Mouse (Mus musculus): ENCODE data around the gene Rrp12.

Gene Rrp12

DNA sequence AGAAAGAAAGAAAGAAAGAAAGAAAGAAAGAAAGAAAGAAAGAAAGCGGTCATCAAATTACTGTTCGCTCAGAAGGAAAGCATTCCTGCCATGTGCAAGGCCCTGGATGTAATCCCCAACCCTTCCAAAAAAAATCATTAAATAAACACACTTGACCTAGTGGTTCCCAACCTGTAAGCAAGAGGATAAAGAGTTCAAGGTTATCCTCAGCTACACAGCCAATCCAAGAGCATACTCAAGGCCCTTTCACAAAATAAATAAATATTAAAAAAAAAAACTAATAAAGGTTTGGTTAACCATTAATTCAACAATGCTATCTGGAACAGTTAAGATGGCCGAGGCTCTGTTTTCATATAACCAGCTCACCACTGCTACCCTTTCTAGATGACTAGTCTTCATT is 67.0 kb downstream of the Rrp12 start:
- no peak for DNase-seq

DNA sequence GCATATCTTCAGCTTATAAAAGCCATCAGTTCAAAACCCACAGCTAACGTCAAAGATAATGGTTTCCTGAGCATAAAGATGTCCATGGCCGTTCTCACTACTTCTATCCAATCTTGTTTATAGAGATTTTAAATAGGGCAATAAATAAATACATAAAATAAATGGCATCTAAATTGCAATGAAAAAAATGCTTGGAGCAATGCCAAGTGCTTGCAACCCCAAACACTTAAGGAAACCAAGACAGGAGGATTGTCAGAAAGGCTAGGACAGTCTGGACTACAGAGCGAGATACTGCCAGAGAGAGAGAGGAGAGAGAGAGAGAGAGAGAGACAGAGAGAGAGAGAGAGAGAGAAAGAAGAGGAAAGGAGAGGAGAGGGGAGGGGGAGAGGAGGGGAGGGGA is 69.4 kb downstream of the Rrp12 start:
- DNase-seq = no peak

DNA sequence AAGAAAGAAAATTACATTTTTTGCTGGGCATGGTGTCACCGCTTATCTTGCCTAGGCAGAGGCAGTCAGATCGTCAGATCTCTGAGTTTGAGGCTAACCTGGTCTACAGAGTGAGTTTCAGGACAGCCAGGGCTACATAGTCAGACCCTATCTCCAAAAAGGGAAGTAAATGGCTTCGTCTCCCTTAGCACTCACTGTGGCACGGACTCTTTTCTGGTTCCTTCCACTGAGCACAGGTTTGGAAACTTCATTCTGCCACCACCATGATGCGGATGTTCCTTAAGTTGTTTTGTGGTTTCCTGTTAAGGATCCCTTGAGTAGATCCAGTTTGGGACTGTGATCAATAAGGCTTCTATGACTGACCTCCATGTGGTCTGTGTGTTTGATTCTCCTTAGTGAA is 71.0 kb downstream of the Rrp12 start:
- DNase-seq = no peak

DNA sequence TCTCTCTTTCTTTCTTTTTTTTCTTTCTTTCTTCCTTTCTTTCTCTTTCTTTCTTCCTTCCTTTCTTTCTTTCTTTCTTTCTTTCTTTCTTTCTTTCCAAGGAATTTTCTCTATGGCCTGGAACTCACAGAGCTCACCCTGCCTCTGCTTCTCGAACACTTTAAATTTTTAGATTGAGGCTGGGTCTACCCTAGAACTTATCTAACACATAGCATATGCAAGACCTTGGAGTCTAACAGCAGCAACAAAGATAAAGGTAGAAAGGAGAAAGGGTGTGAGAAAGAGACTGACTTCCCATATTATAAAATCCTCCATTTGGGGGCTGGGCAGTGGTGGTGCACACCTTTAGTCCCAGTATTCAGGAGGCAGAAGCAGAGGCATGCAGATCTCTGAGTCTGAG is 73.4 kb downstream of the Rrp12 start:
- DNase-seq = no peak

DNA sequence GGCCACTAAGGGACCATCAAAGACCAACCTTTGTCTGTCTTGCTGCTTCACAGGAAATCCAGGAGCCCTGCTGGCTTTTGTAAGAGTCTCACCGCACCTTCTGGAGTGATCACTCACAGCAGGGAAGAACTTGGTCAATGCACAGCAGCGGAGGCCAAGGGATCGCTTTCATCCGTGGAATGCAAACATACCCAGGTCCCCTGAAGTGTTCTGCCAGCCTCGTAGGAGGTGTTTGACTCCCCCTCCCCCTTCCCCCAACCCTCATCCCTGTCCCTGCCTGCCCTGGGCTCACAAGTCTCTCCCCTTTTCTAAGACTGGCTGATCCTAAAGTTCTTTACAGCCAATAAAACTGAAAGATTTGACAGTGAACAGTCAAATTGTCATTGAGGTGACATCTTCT is 74.5 kb downstream of the Rrp12 start:
- no peak for DNase-seq

DNA sequence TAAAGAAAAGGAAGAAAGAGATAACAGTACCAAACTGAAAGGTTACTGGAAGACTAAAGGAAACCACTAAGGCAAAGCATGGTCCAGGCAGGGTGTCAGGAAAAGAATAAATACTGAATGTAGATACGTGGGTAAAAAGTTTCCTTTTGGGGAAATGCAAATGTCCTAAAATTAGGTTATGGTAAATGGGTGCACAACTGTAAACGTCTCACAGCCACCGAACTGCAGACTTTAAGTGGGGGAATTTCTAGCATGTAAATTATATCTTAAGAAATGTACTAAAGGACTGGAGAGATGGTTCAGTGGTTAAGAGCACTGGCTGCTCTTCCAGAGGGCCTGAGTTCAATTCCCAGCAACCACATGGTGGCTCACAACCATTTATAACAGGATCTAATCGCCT is 77.2 kb downstream of the Rrp12 start:
- DNase-seq = no peak

DNA sequence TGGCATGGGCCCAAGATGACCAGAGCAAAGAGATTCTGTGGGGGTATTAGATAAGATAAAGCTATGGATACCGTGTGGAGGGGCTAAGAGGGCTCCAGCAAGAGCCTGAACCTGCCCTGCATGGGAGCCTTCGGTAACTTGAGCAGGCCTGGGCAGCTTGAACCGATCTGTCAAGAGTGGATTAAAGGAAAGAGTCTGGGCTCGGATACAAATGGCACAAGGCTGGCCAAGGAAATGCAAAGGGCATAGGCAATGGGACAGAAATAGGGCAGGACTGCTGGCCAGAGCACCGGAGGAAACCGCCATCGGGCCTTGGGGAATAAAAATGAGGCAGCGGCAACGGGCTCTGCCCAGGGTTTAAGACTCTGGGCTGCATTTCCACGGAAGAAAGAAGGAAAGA is 78.6 kb downstream of the Rrp12 start:
- DNase-seq = no peak

DNA sequence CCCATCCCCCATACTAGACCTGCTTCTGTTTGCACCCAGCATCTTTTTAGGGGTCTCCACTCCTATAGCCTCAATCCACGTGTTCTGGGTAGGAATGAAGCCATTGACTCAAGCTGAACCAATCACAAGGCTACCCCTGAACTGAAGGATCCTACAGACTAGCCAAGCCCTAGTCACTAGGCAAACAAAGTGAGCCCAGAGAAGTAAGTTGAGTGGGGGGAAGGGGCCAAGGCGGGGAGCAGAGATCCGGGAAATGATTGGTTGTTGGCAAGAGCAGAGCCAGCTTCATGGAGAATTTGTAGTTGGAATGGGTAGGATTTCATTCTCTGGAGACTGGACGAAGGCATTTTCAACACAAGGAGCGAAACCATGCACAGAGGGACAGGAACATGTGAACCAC is 79.1 kb downstream of the Rrp12 start:
- DNase-seq = no peak

DNA sequence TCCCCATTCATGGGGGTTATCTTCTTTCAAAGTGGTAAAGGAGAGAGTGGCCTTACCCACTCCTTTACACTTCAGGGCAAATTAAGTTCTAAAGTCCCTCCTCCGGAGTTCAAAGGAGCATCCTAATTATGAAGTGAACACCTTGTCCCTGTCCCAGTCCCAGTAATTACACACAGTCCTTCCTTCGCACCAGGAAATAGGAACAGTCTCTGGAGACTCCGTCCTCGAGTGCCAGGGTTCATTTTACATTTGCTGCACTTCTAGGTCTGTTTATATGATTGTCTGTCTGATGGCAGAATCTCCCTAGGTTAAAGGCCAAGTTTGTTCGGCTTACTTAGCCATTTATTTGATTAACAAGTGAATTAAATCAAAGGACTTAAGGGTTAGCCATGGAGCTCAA is 79.6 kb downstream of the Rrp12 start:
- no peak for DNase-seq

DNA sequence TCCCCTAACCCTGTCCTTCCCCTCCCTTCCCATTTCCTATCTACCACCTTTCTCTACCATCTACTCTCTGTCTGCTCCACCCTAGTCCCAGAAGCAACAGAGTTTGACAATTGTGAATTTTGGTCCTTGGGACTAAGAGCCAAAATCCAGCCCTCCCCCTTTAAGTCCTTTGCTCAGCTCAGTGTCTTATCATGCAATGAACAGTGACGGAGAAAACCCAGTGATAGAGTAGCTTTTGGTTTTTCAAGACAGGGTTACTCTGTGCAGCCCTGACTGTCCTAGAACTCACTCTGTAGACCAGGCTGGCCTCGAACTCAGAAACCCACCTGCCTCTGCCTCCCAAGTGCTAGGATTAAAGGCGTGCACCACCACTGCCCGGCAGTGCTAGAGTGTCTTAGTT is 82.6 kb downstream of the Rrp12 start:
- DNase-seq = no peak
